Mouse (Mus musculus): ENCODE results near the gene Cbl. TPM values are rescaled to one million over a fixed set of nuclear protein-coding genes. Genes with fewer than 3 reads are reported as not detected.

Cbl gene
- polyA plus RNA-seq, 1 experiment from 2014 or later = 20.2 TPM

GRCm38 (mm10) chr9:44225993-44226392 is 7.9 kb downstream of the Cbl start:
- ChIA-PET POLR2A (no interaction called here), CTCF (no interaction called here)
- ATAC-seq (no peak), DNase-seq (ENCODE audit: low read depth, low spot score) (no peak)
- TF ChIP-seq CTCF (IDR thresholded peaks at IDR 0.05) = no peak
- in situ Hi-C loops (cut with MboI; ENCODE audit: low pct_unique_long_range_greater_than_20kb) = no loop called here
- no peaks in the 10 kb centered on the region for H3K27me3 ChIP-seq

DNA sequence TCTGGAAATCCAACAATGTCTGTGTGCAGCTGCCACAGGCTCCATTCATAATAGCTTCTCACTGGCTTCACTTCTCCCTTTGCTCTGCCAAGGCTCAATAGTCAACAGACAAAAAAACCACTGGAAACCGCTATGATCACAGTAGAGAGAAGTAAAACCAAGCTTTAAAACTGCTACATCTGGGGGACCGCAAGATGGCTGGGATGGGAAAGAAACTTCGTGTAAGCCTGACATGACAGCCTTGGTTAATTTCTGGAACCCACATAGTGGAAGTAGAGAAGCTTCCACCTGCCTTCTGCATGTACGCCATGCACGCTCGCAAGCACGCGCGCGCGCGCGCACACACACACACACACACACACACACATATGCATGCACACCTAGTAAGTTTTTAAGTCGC is 20.3 kb downstream of the Cbl start:
- ChIA-PET POLR2A (no interaction called here), CTCF (interaction anchor here (1.0 to 1.6 kb wide), 5 partner anchors 9 to 21 kb away, joined by 3 to 9 read pairs (median 3); no protein-coding TSS in a partner anchor)
- no peak for ATAC-seq
- H3K27me3 ChIP-seq = no peaks in the 10 kb centered on the region
- in situ Hi-C loops (cut with MboI; ENCODE audit: low pct_unique_long_range_greater_than_20kb) = no loop called here
- DNase-seq (ENCODE audit: low read depth, low spot score) = no peak
- TF ChIP-seq CTCF (IDR thresholded peaks at IDR 0.05) = no peak

DNA sequence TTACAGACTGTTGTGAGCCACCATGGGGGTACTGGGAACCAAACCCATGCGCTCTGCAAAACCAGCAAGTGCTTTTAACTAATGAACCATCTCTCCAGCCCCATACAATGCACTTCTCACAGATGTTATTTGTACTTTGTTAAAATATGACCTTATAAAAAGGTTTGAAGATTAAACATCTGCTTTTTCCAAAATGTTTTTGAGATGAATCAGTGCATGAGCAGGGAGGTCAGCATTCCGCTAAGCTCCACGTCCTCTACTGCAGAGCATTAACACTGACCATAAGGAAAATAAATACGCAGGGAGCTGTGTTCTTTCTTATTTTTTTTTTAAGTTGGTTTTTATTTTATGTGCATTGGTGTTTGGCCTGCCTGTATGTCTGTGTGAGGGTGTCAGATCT is 21.4 kb downstream of the Cbl start:
- POLR2A ChIA-PET = no interaction called here
- in situ Hi-C loops (cut with MboI; ENCODE audit: low pct_unique_long_range_greater_than_20kb) = no loop called here
- CTCF ChIA-PET = interaction anchor here (0.7 to 1.4 kb wide), 2 partner anchors 10 to 14 kb away, joined by 3 to 4 read pairs; no protein-coding TSS in a partner anchor
- H3K27me3 ChIP-seq = no peaks in the 10 kb centered on the region
- no peak for TF ChIP-seq CTCF (IDR thresholded peaks at IDR 0.05)
- no peak for DNase-seq (ENCODE audit: low read depth, low spot score)
- ATAC-seq = no peak

- ChIA-PET POLR2A (no interaction called here), CTCF (no interaction called here)
- H3K27me3 ChIP-seq = no peaks in the 10 kb centered on the region
- ATAC-seq (no peak), DNase-seq (ENCODE audit: low read depth, low spot score) (no peak)
- in situ Hi-C loops (cut with MboI; ENCODE audit: low pct_unique_long_range_greater_than_20kb) = no loop called here
- no peak for TF ChIP-seq CTCF (IDR thresholded peaks at IDR 0.05)
Observed at GRCm38 (mm10) chr9:44209416-44209815, 24.4 kb downstream of the Cbl start.

GRCm38 (mm10) chr9:44207840-44208239 is 26.0 kb downstream of the Cbl start:
- ATAC-seq (no peak), DNase-seq (ENCODE audit: low read depth, low spot score) (no peak)
- no peak for TF ChIP-seq CTCF (IDR thresholded peaks at IDR 0.05)
- POLR2A ChIA-PET = no interaction called here
- CTCF ChIA-PET = no interaction called here
- no peaks in the 10 kb centered on the region for H3K27me3 ChIP-seq
- in situ Hi-C loops (cut with MboI; ENCODE audit: low pct_unique_long_range_greater_than_20kb) = no loop called here

GRCm38 (mm10) chr9:44200458-44200857 is 33.4 kb downstream of the Cbl start:
- no peak for TF ChIP-seq CTCF (IDR thresholded peaks at IDR 0.05)
- H3K27me3 ChIP-seq = no peaks in the 10 kb centered on the region
- ChIA-PET CTCF (interaction anchor here (1.0 to 2.5 kb wide), 4 partner anchors 15 to 28 kb away, joined by 3 to 6 read pairs (median 3); no protein-coding TSS in a partner anchor), POLR2A (interaction anchor here (1.3 to 1.5 kb wide), 2 partner anchors 11 to 37 kb away, joined by 3 read pairs; no protein-coding TSS in a partner anchor)
- ATAC-seq (no peak), DNase-seq (ENCODE audit: low read depth, low spot score) (no peak)
- in situ Hi-C loops (cut with MboI; ENCODE audit: low pct_unique_long_range_greater_than_20kb) = no loop called here

DNA sequence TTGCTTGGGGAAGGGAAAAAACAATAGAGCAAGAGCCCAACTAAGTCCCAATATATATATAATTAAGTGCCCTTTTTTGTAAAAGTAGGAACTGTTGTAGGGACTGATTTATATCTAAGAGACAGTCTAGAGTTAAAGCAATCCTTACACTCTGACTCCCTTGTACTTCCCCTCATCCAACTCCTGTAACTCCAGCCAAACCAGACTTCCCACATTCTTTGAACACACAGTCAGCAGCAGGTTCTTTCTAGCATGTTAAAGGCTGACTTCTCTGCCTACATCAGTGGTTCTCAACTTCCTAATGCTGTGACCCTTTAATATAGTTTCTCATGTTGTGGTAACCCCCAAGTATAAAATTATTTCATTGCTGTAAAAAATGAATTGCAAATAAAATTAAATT is 34.3 kb downstream of the Cbl start:
- ChIA-PET POLR2A (interaction anchor here (1.5 kb wide), 1 partner anchor 36 kb away, joined by 3 read pairs; no protein-coding TSS in a partner anchor), CTCF (interaction anchor here (1.4 to 2.5 kb wide), 2 partner anchors 19 to 23 kb away, joined by 3 to 6 read pairs; no protein-coding TSS in a partner anchor)
- no peak for TF ChIP-seq CTCF (IDR thresholded peaks at IDR 0.05)
- no peak for ATAC-seq
- in situ Hi-C loops (cut with MboI; ENCODE audit: low pct_unique_long_range_greater_than_20kb) = no loop called here
- no peak for DNase-seq (ENCODE audit: low read depth, low spot score)
- no peaks in the 10 kb centered on the region for H3K27me3 ChIP-seq

- ChIA-PET CTCF (interaction anchor here (0.6 to 2.5 kb wide), 4 partner anchors 13 to 22 kb away, joined by 3 to 6 read pairs (median 4); no protein-coding TSS in a partner anchor), POLR2A (no interaction called here)
- no peak for TF ChIP-seq CTCF (IDR thresholded peaks at IDR 0.05)
- H3K27me3 ChIP-seq = no peaks in the 10 kb centered on the region
- ATAC-seq (no peak), DNase-seq (ENCODE audit: low read depth, low spot score) (no peak)
- in situ Hi-C loops (cut with MboI; ENCODE audit: low pct_unique_long_range_greater_than_20kb) = no loop called here
Observed at GRCm38 (mm10) chr9:44199166-44199565, 34.7 kb downstream of the Cbl start.

DNA sequence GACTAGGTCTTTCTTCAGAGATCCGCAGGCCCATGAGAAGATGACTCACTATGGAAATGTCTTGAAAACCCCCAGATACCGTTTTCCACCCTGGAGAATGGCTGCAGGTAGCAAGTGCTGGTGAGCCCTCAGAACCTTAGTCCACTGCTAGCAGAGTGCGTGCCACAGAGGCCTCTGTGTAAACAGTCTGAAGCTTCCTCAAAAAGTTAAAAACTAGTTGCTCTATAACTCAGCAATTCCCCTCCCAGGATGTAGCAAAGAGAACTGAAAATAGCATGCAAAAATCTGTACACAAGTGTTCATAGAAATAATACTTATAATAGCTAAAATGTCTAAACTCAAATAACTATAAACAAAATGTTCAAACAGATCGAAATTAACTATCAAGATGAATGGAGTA is 37.5 kb downstream of the Cbl start:
- no peak for DNase-seq (ENCODE audit: low read depth, low spot score)
- in situ Hi-C loops (cut with MboI; ENCODE audit: low pct_unique_long_range_greater_than_20kb) = no loop called here
- ChIA-PET CTCF (interaction anchor here (1.1 to 1.2 kb wide), 2 partner anchors 23 to 38 kb away, joined by 3 to 4 read pairs; partner anchors contain the start of gene Cbl), POLR2A (no interaction called here)
- H3K27me3 ChIP-seq = no peaks in the 10 kb centered on the region
- no peak for ATAC-seq
- TF ChIP-seq CTCF (IDR thresholded peaks at IDR 0.05) = no peak

GRCm38 (mm10) chr9:44194000-44194399 is 39.8 kb downstream of the Cbl start:
- no peaks in the 10 kb centered on the region for H3K27me3 ChIP-seq
- DNase-seq (ENCODE audit: low read depth, low spot score) (no peak), ATAC-seq (no peak)
- ChIA-PET CTCF (no interaction called here), POLR2A (no interaction called here)
- no peak for TF ChIP-seq CTCF (IDR thresholded peaks at IDR 0.05)
- in situ Hi-C loops (cut with MboI; ENCODE audit: low pct_unique_long_range_greater_than_20kb) = no loop called here

- POLR2A ChIA-PET = no interaction called here
- in situ Hi-C loops (cut with MboI; ENCODE audit: low pct_unique_long_range_greater_than_20kb) = no loop called here
- TF ChIP-seq CTCF (IDR thresholded peaks at IDR 0.05) = no peak
- no peaks in the 10 kb centered on the region for H3K27me3 ChIP-seq
- ATAC-seq = no peak
- CTCF ChIA-PET = no interaction called here
- no peak for DNase-seq (ENCODE audit: low read depth, low spot score)
Observed at GRCm38 (mm10) chr9:44192794-44193193, 41.1 kb downstream of the Cbl start.

DNA sequence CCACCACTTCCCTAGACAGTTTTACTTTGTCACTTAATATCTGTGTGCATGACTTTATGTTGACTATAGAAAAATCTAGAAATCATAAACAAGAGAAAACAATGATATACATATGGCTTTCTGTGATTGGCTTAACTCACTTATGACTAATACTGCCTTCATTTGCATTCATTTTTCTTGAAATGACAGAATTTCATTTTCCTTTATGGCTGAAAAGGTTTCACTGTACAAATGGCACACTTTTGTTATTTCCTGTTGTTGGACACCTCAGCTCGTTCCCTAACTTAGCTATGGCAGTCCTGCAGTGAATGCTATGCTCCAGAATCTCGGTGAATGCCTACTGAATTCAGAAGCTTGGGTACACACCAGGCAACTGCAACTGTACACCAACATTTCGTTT is 41.5 kb downstream of the Cbl start:
- in situ Hi-C loops (cut with MboI; ENCODE audit: low pct_unique_long_range_greater_than_20kb) = no loop called here
- ChIA-PET POLR2A (no interaction called here), CTCF (interaction anchor here (0.6 kb wide), 1 partner anchor 23 kb away, joined by 3 read pairs; no protein-coding TSS in a partner anchor)
- no peak for DNase-seq (ENCODE audit: low read depth, low spot score)
- ATAC-seq = no peak
- H3K27me3 ChIP-seq = no peaks in the 10 kb centered on the region
- TF ChIP-seq CTCF (IDR thresholded peaks at IDR 0.05) = no peak

Data from Patski (cell line).